Mouse (Mus musculus) lung, postnatal 25 days (tissue): ENCODE results near the gene Cab39.

Source experiments
- DNase-seq: peaks from one replicate; pipeline ENCODE4 v3.0.0; 2022; ENCODE audit warnings: low spot score

Cab39 gene

GRCm38 (mm10) chr1:85849016-85849415 is 55.8 kb downstream of the Cab39 start:
- DNase-seq, result no peak

- DNase-seq, result no peak
Measured at GRCm38 (mm10) chr1:85850851-85851250, 57.6 kb downstream of the Cab39 start.

GRCm38 (mm10) chr1:85852996-85853689 is 59.9 kb downstream of the Cab39 start:
- DNase-seq, result peak; percentile 80

GRCm38 (mm10) chr1:85853865-85854264 is 60.6 kb downstream of the Cab39 start:
- DNase-seq, result no peak

GRCm38 (mm10) chr1:85854475-85854874 is 61.2 kb downstream of the Cab39 start:
- no peak for DNase-seq

- no peak for DNase-seq
Measured at GRCm38 (mm10) chr1:85856266-85856665, 63.0 kb downstream of the Cab39 start.

GRCm38 (mm10) chr1:85857261-85857754 is 64.1 kb downstream of the Cab39 start:
- DNase-seq, result no peak

- no peak for DNase-seq
Measured at GRCm38 (mm10) chr1:85864383-85864782, 71.1 kb downstream of the Cab39 start.

- DNase-seq, result no peak
Measured at GRCm38 (mm10) chr1:85870001-85870400, 76.8 kb downstream of the Cab39 start.

GRCm38 (mm10) chr1:85870546-85870945 is 77.3 kb downstream of the Cab39 start:
- no peak for DNase-seq

GRCm38 (mm10) chr1:85882003-85882402 is 88.8 kb downstream of the Cab39 start:
- no peak for DNase-seq

- no peak for DNase-seq
Measured at GRCm38 (mm10) chr1:85887221-85887620, 94.0 kb downstream of the Cab39 start.

GRCm38 (mm10) chr1:85894231-85894747 is 101.0 kb downstream of the Cab39 start, which contains the start of gene Itm2c:
Gene Itm2c (plus strand): TSS chr1:85894281.
- DNase-seq, result peak; percentile 89

GRCm38 (mm10) chr1:85894748-85895360 is 101.6 kb downstream of the Cab39 start:
- peak; percentile 14 for DNase-seq

GRCm38 (mm10) chr1:85895391-85895837 is 102.2 kb downstream of the Cab39 start:
- peak; percentile 72 for DNase-seq

GRCm38 (mm10) chr1:85896110-85896509 is 102.9 kb downstream of the Cab39 start:
- no peak for DNase-seq

- DNase-seq, result peak; percentile 43
Measured at GRCm38 (mm10) chr1:85896781-85897700, 103.8 kb downstream of the Cab39 start.

- DNase-seq, result no peak
Measured at GRCm38 (mm10) chr1:85897901-85898760, 104.9 kb downstream of the Cab39 start.

- DNase-seq, result no peak
Measured at GRCm38 (mm10) chr1:85898761-85899387, 105.6 kb downstream of the Cab39 start.

GRCm38 (mm10) chr1:85899388-85899761 is 106.1 kb downstream of the Cab39 start:
- no peak for DNase-seq
